Mouse (Mus musculus) gastrocnemius, postnatal 14 days (tissue): ENCODE measurements at regions not wholly inside any gene's neighbourhood (a gene's known extent, or its start where the extent isn't known, plus 50 kb on each side); places are given as distances from the start of the nearest gene placed in this dataset.

ENCODE experiments used
- DNase-seq: peaks from one replicate; pipeline ENCODE4 v3.0.0; 2021; ENCODE audit warnings: mixed read lengths
- intact Hi-C: fragments of 180-260 bp; cut with DNase I; formaldehyde crosslinking; loops from one replicate; pipeline ENCODE4 v1.15.1; 2025; ENCODE audit warnings: low total_unique reads

DNA sequence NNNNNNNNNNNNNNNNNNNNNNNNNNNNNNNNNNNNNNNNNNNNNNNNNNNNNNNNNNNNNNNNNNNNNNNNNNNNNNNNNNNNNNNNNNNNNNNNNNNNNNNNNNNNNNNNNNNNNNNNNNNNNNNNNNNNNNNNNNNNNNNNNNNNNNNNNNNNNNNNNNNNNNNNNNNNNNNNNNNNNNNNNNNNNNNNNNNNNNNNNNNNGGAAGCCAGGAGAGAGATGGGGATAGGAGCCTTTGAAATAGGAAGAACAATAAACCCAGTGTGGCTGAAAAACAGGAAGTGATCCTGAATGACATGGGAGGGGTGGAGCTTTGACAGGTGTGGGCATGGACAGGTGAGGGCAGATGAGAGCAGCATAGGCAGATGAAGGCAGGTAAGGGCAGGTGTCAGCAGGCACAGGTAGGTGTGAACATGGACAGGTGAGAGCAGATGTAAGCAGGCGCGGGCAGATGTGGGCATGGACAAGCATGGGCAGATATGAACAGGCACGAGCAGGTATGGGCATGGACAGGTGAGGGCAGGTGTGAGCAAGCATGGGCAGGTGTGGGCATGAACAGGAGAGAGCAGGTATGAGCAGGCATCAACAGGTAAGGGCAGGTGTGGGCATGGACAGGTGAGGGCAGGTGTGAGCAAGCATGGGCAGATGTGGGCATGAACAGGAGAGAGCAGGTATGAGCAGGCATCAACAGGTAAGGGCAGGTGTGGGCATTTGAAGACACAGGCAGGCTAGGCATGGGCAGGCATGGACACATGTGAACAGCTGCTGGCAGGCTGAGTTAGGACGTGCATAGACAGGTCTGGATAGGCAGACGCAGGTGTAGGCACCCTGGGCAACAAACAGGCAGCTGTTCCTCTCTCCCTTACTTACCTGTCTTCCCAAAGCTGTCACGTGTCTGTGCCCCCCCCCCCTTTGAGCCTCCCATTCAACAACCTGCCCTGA, 135.2 kb upstream of the Zmiz1 start:
- no peak for DNase-seq
- intact Hi-C loops, result no loop called here

- intact Hi-C loops, result no loop called here
- DNase-seq, result no peak
Measured at GRCm38 (mm10) chr14:25325887-25326286, 133.1 kb upstream of the Zmiz1 start.

DNA sequence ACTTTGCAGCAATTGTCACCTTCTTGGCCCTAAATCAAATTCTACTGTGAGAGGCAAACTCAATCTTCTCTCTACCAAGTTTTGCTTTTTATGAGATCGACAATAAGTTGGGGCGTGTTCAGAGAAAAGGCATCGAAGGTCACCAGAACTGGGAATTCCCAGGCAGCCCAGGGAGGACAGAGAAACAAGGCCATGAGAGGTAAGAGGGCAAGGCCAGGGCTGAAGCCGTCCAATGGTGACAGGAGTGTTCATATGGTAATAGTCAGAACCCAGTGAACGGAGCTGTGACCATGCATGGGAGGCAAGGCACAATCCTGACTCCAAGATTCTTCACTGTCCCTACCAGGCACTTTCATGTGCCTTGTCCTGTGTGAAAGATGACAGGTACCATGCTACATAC, 130.8 kb upstream of the Zmiz1 start:
- no peak for DNase-seq

DNA sequence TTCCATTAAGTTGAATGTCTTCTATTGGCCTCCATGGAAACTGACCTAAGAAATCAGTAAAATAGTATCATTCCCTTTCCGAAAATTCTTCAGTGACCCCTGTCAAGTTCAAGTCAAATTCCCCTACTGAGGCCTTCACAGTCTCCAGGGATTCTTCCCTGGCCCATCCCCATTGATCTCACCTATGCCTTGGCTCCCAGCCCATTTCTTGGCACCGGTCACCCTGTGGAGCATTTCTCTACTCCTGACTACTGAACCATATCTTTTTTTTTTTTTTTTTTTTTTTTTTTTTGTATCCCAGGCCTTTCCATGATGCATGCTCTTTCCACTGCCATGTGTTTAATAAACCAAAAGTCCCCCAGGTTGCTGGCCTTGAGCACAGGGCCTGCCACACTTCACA, 124.8 kb upstream of the Zmiz1 start:
- intact Hi-C loops, result no loop called here
- DNase-seq, result no peak

More for the DNA sequence above, 130.8 kb upstream of the Zmiz1 start:
- intact Hi-C loops, result no loop called here

DNA sequence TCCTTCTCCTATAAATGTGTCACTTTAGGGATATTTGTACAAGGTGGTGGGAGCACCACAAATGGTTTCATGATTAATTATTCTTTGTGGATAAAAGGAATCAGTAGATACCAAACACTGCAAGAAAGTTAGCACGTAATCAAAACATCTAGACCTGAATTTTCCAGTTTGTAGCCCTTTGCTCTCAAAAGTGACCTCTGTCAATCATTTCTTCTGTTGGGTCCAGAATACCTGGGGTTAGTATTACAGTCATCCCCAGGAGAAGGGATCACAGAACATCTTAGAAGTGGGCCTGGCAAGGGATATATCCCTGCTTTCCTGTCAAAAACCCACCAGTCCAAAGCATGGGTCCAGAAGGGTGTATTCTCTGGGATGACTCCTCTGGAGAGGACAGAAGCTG, 122.1 kb upstream of the Zmiz1 start:
- no peak for DNase-seq
- intact Hi-C loops, result no loop called here

- intact Hi-C loops, result no loop called here
- no peak for DNase-seq
Measured at GRCm38 (mm10) chr14:25338404-25339051, 120.5 kb upstream of the Zmiz1 start.

- intact Hi-C loops, result loop anchor here (10.0 kb wide), 1 partner anchor 96 kb away; no protein-coding TSS in a partner anchor
- no peak for DNase-seq
Measured at GRCm38 (mm10) chr14:25340845-25341244, 118.1 kb upstream of the Zmiz1 start.

DNA sequence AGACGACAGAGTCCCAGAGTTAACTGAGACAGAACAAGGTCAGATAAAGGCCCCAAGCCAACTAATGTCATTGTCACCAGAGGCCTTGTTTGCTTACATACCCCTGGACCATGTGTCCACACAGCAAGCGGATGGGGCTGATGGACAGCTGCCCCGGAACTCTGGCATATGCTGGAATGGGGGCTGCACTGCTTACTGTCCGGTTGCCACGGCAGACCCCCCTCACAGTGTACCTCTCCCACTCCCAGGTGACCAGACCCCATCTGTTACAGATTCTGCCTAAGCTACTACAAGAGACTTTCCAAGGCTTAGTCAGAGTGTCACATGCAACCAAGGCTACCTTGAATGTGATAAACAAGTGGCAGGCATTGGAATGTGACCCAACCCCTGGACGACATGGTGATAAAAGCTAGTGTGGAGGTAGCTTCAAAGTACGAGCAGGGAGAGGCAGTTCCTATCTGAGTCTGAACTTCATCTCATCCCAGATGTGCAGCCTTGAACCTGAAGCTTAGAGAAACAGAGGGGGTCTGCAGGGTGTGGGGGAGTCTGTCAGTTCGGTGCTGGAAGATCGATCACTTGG, 117.0 kb upstream of the Zmiz1 start:
- intact Hi-C loops, result loop anchor here (10.0 kb wide), 1 partner anchor 97 kb away; no protein-coding TSS in a partner anchor
- DNase-seq, result no peak

DNA sequence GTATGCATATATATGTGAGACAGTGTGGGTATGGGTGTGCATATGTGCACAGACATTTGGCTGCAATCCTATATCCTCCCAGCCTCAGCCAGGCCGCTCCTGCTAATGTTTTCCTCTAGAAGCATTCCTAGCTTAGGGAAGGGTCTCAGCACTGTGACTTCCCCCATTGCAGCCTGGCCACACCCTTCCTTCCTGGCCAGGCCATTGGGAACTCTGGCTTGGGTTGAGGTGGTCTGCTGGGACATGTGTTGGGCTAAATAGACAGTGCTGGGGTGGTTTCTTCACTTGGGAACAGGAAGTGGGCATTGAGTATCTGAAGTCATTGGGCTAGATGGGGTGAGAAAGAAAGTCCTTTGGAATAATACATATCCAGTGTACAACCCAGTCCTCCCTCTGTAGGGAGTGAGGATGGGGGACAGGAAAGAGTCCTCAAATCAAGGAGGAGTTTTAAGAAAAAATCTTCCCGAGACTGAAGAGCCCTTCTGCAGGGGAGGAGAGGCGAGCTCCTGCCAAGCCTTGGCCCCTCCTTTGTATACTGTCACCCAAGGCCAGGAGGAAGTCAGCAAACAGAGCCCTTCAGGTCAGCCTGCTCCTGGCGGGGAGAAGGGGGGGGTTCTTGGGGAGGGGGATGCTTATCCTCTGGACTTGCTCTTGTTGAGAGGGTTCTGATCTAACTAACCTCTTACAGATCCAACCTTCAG, 116.0 kb upstream of the Zmiz1 start:
- intact Hi-C loops, result loop anchor here (10.0 kb wide), 1 partner anchor 98 kb away; no protein-coding TSS in a partner anchor
- DNase-seq, result no peak

- DNase-seq, result no peak
- intact Hi-C loops, result loop anchor here (10.0 kb wide), 1 partner anchor 101 kb away; no protein-coding TSS in a partner anchor
Measured at GRCm38 (mm10) chr14:25345995-25346394, 113.0 kb upstream of the Zmiz1 start.

DNA sequence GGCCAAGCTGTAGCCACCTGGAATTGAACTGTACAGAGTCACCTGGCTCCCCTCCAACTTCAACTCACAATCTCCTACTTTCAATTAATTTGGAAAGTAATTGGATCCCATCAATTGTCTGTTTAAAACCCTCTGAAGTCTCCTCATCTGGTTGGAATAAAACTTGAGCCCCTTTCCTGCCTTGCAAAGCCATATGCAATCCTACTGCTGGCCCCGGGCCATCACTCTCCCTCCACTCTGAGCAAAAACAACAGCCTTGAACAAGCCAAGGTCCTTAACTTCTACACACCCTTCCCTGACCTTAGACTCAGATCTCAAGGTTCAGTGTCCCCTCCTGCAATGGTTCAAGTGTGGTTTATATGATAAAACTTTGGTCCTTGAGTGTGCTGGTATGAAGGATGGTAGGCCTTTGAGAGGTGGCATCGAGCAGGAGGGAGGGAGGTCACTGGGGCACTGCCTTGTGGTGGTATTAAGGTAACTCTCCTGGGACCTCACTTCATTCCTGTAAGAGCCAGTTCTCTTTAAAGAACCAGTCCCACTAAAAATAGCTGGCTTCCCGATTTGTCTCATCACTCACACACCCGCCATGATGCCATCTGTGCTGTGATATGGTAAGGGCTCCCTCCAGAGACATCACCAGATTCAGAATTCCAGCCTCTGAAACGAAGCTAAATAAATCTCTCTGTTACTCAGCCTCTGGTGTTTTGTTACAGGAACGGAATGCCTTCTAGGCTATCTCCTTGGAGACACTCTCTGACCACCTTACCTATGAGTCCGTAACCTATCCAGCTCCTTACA, 112.0 kb upstream of the Zmiz1 start:
- no peak for DNase-seq
- intact Hi-C loops, result loop anchor here (10.0 kb wide), 1 partner anchor 102 kb away; no protein-coding TSS in a partner anchor

- DNase-seq, result no peak
- intact Hi-C loops, result no loop called here
Measured at GRCm38 (mm10) chr14:25350282-25350964, 108.6 kb upstream of the Zmiz1 start.

DNA sequence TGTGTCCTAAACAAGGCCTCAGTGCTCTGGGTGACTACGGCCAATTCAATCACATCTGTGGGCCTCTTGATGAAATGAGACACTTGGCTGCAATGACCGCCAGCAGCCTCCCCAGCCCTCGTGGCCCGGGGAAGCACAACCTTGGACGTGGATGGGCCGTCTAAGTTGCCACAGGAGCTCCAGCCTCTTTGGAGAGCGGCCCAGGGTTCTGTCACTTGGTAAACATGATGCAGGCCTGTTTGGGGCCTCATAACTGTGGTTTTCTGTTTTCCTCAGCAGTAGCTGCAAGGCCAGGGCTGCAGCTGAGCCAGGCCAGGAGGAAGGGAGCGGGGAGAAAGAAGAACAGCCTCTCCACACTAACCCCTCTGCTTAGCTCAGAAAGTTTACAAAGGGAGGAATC, 105.2 kb upstream of the Zmiz1 start:
- DNase-seq, result peak; percentile 87
- intact Hi-C loops, result loop anchor here (2.0 kb wide), 1 partner anchor 59 kb away; no protein-coding TSS in a partner anchor

GRCm38 (mm10) chr14:25354288-25354850, 104.6 kb upstream of the Zmiz1 start:
- intact Hi-C loops, result no loop called here
- no peak for DNase-seq

GRCm38 (mm10) chr14:25357805-25358204, 101.2 kb upstream of the Zmiz1 start:
- intact Hi-C loops, result no loop called here
- DNase-seq, result no peak

GRCm38 (mm10) chr14:25359824-25360294, 99.1 kb upstream of the Zmiz1 start:
- DNase-seq, result peak; percentile 69
- intact Hi-C loops, result no loop called here

DNA sequence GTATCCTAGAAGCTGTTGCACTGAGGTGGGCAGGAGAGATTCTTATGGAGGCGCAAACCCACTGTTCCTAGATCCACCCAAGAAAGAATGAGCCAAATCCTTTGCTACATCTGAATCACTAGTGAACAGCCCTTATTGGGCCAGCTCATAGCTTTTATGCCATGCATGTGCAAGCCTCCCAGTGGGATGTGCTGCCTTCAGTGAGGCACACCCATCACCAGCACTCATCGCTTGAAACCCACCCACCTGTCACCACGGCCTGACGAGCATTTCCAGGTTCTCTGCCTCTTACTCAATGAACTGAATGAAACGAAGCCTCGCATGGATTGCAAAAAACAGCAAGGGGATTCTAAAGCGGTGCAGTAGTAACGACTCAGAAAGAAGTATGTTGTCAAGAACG, 98.3 kb upstream of the Zmiz1 start:
- intact Hi-C loops, result no loop called here
- DNase-seq, result no peak

DNA sequence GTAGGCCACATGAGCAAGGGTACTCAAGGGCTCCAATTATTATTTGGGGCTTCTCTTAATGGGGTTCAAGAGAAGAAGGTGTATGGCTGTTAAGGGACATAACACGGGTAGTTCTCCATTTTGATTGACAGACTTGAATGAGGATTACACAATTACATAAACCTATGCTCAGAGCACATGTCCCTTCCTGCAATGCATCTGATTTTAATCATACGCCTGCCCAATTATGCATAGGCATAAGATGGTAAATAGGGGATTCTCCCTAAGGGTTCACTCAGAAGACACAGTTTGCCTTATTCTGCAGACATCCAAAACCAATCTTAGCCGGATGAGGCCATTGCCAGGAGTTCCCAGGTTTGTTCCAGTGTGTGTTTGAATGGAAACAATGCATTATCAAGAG, 97.9 kb upstream of the Zmiz1 start:
- intact Hi-C loops, result no loop called here

More for the DNA sequence above, 97.9 kb upstream of the Zmiz1 start:
- no peak for DNase-seq
